Mouse (Mus musculus): ENCODE data around the gene Agap1.

DNA sequence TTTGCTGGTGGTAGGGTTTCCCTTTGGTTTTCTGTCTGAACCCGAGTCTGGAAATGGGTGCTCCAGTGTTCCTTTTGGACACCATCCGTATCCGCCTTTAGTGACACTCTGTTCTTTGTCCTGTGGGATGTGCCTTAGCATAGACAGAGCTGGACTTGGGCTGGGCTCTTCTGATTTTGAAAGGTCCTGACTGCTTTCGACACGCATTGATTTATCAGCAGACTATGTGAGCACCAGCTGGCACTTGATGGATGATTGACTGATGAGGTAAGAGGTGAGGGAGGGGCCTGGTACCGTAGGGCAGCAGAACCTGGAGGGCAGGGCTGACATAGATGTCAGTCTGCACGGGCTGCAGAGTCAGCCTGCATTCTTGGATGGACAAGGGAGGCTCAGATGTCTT lies 41.6 kb downstream of the Agap1 start:
- TF ChIP-seq POLR2A (IDR thresholded peaks at IDR 0.05; ENCODE audit: insufficient read depth, low read depth, low read length) (no peak), CTCF (IDR thresholded peaks at IDR 0.05; ENCODE audit: insufficient read depth, low read depth, low read length) (no peak)
